Mouse (Mus musculus): ENCODE measurements around the gene Tigit. TPM values are rescaled to one million over a fixed set of nuclear protein-coding genes. Genes with fewer than 3 reads are reported as not detected.

Tigit gene
- total RNA-seq, 1 experiment from 2014 or later = not detected

DNA sequence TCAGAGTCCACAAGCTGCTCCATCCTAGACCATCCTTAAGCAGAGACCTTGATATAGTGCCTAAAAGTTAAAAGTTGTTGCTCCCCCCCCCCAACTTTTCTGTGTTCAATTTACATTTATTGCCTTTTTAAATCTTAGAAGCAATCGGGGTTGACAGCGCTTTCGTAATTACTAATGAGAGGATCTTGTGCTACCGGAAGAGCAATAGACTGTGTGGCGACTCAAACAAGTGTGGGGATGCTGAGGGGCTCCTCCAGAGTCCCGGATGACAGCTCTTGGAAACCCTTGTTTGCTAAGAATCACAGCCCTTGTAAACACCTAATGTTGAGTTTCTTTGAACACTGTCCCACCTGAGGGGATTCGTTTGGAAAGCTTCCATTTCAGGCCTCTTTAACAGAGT lies 29.9 kb downstream of the Tigit start:
- ATAC-seq (replicated peaks in 1 of 2; ENCODE audit: insufficient read depth in 1 of 2, low FRiP score in 2 of 2, low TSS enrichment in 1 of 2, low read depth in 1 of 2, poor library complexity in 2 of 2, severe bottlenecking in 2 of 2) = no peak

- no peak for ATAC-seq (replicated peaks in 1 of 2; ENCODE audit: insufficient read depth in 1 of 2, low FRiP score in 2 of 2, low TSS enrichment in 1 of 2, low read depth in 1 of 2, poor library complexity in 2 of 2, severe bottlenecking in 2 of 2)
Observed at GRCm38 (mm10) chr16:43631758-43632157, 32.2 kb downstream of the Tigit start.

DNA sequence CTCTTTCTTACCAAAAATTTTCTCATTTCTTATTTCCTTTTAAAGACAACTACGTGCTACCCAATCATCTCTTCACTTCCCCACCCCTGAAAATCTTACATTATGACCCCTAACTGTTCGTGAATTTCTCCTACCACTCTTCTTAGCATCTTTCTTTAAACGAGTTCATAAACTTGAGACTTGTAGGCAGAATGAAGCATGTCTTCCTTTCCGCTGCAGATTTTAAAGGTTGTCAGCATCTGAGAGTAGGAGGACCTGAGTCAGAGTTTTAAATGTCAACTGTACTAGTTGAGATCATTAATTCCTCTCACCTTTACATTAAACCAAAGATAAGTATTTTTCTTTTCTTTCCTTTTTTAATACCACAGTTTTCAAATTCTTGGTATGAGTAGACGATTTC lies 35.3 kb downstream of the Tigit start:
- no peak for ATAC-seq (replicated peaks in 1 of 2; ENCODE audit: insufficient read depth in 1 of 2, low FRiP score in 2 of 2, low TSS enrichment in 1 of 2, low read depth in 1 of 2, poor library complexity in 2 of 2, severe bottlenecking in 2 of 2)

- ATAC-seq (replicated peaks in 1 of 2; ENCODE audit: insufficient read depth in 1 of 2, low FRiP score in 2 of 2, low TSS enrichment in 1 of 2, low read depth in 1 of 2, poor library complexity in 2 of 2, severe bottlenecking in 2 of 2) = no peak
Observed at GRCm38 (mm10) chr16:43625956-43626355, 38.0 kb downstream of the Tigit start.

- no peak for ATAC-seq (replicated peaks in 1 of 2; ENCODE audit: insufficient read depth in 1 of 2, low FRiP score in 2 of 2, low TSS enrichment in 1 of 2, low read depth in 1 of 2, poor library complexity in 2 of 2, severe bottlenecking in 2 of 2)
Observed at GRCm38 (mm10) chr16:43625289-43625688, 38.7 kb downstream of the Tigit start.

DNA sequence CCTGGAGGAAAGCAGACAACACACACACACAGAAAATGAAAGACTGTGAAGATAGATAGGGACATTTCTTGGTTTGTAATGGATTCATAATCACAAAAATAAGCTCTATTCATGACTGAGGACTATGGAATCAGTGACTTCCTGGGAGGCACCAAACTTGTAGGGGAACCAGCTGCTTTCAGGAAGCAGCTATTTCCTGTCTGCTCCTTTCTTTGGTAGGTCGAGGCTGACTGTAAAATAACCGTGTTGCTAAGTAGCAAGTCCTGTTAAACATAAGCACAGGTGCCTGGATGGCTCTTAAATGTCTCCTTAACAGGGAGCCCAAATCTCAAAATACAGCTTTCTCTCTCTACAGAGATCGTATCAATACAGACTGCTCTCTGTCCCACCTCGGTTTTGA lies 39.1 kb downstream of the Tigit start:
- ATAC-seq (replicated peaks in 1 of 2; ENCODE audit: insufficient read depth in 1 of 2, low FRiP score in 2 of 2, low TSS enrichment in 1 of 2, low read depth in 1 of 2, poor library complexity in 2 of 2, severe bottlenecking in 2 of 2) = peak; percentile 43 to 69

DNA sequence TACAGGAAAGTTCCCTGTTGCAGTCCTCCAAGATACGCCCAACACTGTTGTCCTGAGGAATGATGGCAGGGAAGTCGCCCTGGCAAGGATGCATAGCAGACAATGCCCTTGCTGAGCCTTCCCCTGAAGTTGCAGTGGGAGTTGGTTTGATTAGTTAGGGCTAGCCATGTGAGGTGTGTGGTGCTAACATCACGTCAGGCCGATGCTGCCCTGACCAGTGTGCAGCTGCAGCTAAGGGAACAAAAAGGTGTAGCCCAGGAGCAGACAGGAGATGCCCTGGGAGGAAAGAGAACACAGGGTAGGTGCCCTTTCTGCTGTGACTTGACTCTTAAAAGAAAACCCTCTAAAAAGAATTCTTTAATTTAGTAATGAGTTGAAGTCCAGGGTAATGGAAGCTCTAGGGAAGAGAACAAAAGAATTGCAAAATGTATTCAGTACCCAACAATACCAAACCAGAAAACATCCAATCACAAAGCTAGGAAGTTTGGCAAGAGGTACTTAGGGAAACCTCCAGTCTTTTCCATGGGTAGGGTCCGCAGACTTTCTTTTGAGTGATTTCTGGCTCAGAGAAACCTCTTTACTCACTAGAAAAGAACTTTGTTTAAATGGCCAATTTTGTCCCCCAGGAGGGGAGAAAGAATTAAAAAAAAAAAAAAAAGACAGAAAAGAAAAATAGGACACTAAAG lies 40.5 kb downstream of the Tigit start:
- ATAC-seq (replicated peaks in 1 of 2; ENCODE audit: insufficient read depth in 1 of 2, low FRiP score in 2 of 2, low TSS enrichment in 1 of 2, low read depth in 1 of 2, poor library complexity in 2 of 2, severe bottlenecking in 2 of 2) = no peak

- no peak for ATAC-seq (replicated peaks in 1 of 2; ENCODE audit: insufficient read depth in 1 of 2, low FRiP score in 2 of 2, low TSS enrichment in 1 of 2, low read depth in 1 of 2, poor library complexity in 2 of 2, severe bottlenecking in 2 of 2)
Observed at GRCm38 (mm10) chr16:43620359-43620758, 43.6 kb downstream of the Tigit start.

- no peak for ATAC-seq (replicated peaks in 1 of 2; ENCODE audit: insufficient read depth in 1 of 2, low FRiP score in 2 of 2, low TSS enrichment in 1 of 2, low read depth in 1 of 2, poor library complexity in 2 of 2, severe bottlenecking in 2 of 2)
Observed at GRCm38 (mm10) chr16:43619277-43619676, 44.7 kb downstream of the Tigit start.

DNA sequence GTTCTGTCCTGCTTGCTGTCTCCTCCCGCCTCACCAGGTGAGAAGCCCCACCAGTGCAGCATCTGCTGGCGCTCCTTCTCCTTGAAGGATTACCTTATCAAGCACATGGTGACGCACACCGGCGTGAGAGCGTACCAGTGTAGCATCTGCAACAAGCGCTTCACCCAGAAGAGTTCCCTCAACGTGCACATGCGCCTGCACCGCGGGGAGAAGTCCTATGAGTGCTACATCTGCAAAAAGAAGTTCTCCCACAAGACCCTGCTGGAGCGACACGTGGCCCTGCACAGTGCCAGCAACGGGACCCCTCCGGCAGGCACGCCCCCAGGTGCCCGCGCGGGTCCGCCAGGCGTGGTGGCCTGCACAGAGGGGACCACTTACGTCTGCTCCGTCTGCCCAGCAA lies 45.7 kb downstream of the Tigit start:
- no peak for ATAC-seq (replicated peaks in 1 of 2; ENCODE audit: insufficient read depth in 1 of 2, low FRiP score in 2 of 2, low TSS enrichment in 1 of 2, low read depth in 1 of 2, poor library complexity in 2 of 2, severe bottlenecking in 2 of 2)

DNA sequence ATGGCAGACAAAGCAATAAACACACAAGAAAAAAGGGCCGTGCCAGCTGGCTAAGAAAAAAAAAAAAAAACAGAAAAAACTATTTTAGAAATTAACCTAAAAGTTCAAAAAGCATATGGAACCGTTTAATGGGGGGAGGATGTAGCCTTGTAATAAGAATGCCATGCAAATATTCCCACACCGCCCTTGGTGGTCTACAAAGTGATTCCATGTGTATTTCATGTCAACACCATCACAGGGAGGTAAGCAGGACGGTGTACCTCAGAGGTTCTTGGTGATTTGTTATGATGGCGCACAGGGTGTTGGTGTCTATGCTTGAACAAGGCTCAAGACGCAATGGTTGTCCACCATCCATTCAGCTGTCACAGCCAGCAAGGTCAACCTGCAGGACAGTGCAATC lies 46.6 kb downstream of the Tigit start:
- no peak for ATAC-seq (replicated peaks in 1 of 2; ENCODE audit: insufficient read depth in 1 of 2, low FRiP score in 2 of 2, low TSS enrichment in 1 of 2, low read depth in 1 of 2, poor library complexity in 2 of 2, severe bottlenecking in 2 of 2)

GRCm38 (mm10) chr16:43616348-43616747 lies 47.6 kb downstream of the Tigit start:
- ATAC-seq (replicated peaks in 1 of 2; ENCODE audit: insufficient read depth in 1 of 2, low FRiP score in 2 of 2, low TSS enrichment in 1 of 2, low read depth in 1 of 2, poor library complexity in 2 of 2, severe bottlenecking in 2 of 2) = no peak

DNA sequence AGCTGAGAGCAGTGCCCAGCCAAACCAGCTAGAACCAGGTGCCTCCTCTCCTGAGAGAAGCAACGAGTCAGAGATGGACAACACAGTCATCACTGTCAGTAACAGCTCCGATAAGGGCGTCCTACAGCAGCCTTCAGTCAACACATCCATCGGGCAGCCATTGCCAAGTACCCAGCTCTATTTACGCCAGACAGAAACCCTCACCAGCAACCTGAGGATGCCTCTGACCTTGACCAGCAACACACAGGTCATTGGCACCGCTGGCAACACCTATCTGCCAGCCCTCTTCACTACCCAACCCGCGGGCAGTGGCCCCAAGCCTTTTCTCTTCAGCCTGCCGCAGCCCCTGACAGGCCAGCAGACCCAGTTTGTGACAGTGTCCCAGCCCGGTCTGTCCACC lies 53.6 kb downstream of the Tigit start:
- no peak for ATAC-seq (replicated peaks in 1 of 2; ENCODE audit: insufficient read depth in 1 of 2, low FRiP score in 2 of 2, low TSS enrichment in 1 of 2, low read depth in 1 of 2, poor library complexity in 2 of 2, severe bottlenecking in 2 of 2)

GRCm38 (mm10) chr16:43608066-43608465 lies 55.9 kb downstream of the Tigit start:
- no peak for ATAC-seq (replicated peaks in 1 of 2; ENCODE audit: insufficient read depth in 1 of 2, low FRiP score in 2 of 2, low TSS enrichment in 1 of 2, low read depth in 1 of 2, poor library complexity in 2 of 2, severe bottlenecking in 2 of 2)

GRCm38 (mm10) chr16:43607086-43607485 lies 56.9 kb downstream of the Tigit start:
- ATAC-seq (replicated peaks in 1 of 2; ENCODE audit: insufficient read depth in 1 of 2, low FRiP score in 2 of 2, low TSS enrichment in 1 of 2, low read depth in 1 of 2, poor library complexity in 2 of 2, severe bottlenecking in 2 of 2) = no peak

DNA sequence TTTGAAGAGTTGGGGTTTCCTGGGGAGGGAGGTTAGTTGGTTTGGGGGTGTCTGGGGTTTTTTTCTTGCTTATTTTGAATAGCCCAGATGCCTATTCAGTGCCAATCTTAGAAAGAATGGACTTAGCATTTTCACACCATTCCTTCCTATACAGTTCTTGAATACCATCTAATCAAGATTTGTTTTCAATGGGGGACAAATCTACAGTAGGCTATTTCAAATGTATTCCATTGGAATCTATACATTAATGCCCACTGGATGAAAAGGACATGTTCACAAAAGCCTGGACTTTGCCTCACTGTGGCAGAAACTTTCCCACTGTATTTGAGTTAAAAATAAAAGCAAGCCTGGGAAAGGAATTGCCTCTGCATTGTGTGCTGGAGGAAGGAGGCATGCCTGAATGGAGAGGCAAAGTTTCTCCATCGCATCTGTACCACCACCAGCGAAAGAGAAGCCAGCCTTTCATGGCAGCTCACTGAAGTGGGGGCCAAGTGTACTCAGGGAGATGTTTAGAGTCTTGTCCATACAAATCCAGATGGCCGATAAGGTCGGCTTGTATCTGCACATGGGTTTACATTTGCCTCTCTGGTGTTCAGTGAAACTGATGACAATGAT lies 59.4 kb downstream of the Tigit start:
- no peak for ATAC-seq (replicated peaks in 1 of 2; ENCODE audit: insufficient read depth in 1 of 2, low FRiP score in 2 of 2, low TSS enrichment in 1 of 2, low read depth in 1 of 2, poor library complexity in 2 of 2, severe bottlenecking in 2 of 2)

DNA sequence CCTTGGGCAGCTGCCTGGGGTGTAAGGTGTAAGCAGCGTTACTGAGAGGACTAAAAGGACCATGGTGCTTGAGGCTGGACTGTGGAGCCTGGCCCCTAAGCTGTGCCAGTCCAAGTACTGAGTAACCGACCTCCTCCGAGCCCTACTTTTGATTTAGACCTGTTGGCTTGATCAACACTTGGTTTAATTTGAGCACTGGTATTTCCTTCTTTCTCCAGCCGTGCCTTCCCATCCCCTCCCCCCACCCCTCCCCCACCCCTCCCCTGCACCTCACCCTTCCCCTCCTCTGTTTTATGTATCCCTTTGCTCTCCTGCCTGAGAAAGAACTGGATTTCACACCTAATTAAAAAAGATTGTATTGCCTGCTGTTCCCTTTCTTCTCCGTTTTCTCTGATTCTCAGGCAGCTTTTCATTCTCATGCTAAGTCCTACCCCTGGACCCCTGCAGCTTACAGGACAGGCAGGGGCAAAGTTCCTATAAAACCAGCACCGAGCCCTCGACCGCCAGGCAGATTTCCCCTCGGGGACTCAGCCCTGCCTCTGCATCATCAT lies 60.3 kb downstream of the Tigit start:
- ATAC-seq (replicated peaks in 1 of 2; ENCODE audit: insufficient read depth in 1 of 2, low FRiP score in 2 of 2, low TSS enrichment in 1 of 2, low read depth in 1 of 2, poor library complexity in 2 of 2, severe bottlenecking in 2 of 2) = no peak

GRCm38 (mm10) chr16:43602573-43602972 lies 61.4 kb downstream of the Tigit start:
- no peak for ATAC-seq (replicated peaks in 1 of 2; ENCODE audit: insufficient read depth in 1 of 2, low FRiP score in 2 of 2, low TSS enrichment in 1 of 2, low read depth in 1 of 2, poor library complexity in 2 of 2, severe bottlenecking in 2 of 2)

- ATAC-seq (replicated peaks in 1 of 2; ENCODE audit: insufficient read depth in 1 of 2, low FRiP score in 2 of 2, low TSS enrichment in 1 of 2, low read depth in 1 of 2, poor library complexity in 2 of 2, severe bottlenecking in 2 of 2) = no peak
Observed at GRCm38 (mm10) chr16:43599707-43600106, 64.2 kb downstream of the Tigit start.

Measured in hematopoietic stem cell, adult 5-6 weeks (primary cell).